Mouse (Mus musculus) brain, adult 2 months (tissue): ENCODE data around the gene Chrm1.

Experiments used
- DNase-seq: peaks from one replicate; pipeline ENCODE4 v3.0.0; 2011; ENCODE audit warnings: low read depth, low spot score

Gene Chrm1

GRCm38 (mm10) chr19:8663360-8663839 lies at the start of gene Chrm1:
Gene Chrm1 (plus strand): TSS chr19:8663789.
- peak; percentile 67 for DNase-seq

GRCm38 (mm10) chr19:8614343-8614742 lies 49.2 kb upstream of the Chrm1 start:
- DNase-seq: peak; percentile 21

DNA sequence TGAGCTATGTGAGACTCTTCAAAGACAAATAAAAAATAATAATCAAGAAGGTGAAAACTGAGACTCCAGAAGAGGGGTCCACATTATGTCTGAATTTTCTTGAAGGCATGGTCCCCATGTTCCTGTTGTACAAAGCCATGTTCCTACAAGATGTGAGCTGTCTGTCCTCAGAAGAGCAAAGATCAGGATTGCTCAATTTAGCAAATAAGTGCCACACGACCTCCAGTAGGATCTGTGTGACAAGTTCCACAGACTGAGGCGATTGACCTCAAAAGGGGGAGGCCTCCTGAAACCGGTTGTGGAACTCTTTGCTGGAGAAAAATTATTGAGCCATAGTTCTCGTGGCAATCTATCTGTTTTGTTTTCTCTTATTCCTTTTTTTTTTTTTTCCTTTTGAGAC lies 47.3 kb upstream of the Chrm1 start:
- DNase-seq: no peak

GRCm38 (mm10) chr19:8617904-8618303 lies 45.7 kb upstream of the Chrm1 start, which contains the start of gene Slc22a6:
Gene Slc22a6 (plus strand): TSS chr19:8618039.
- DNase-seq: no peak

DNA sequence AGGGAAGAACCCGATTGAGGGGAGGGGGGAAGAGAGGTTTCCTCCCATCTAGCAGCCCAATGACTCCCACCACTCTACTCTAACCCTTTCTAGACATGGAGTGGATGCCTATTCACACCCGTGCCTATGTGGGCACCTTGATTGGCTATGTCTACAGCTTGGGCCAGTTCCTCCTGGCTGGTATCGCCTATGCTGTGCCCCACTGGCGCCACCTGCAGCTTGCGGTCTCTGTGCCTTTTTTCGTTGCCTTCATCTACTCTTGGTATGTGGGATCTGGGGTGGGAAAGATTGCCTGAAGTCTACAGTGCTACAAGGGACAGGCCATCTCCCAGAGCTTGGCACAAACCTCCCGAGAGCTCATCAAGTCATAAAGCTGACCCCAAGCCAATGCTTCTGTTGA lies 42.5 kb upstream of the Chrm1 start:
- no peak for DNase-seq

DNA sequence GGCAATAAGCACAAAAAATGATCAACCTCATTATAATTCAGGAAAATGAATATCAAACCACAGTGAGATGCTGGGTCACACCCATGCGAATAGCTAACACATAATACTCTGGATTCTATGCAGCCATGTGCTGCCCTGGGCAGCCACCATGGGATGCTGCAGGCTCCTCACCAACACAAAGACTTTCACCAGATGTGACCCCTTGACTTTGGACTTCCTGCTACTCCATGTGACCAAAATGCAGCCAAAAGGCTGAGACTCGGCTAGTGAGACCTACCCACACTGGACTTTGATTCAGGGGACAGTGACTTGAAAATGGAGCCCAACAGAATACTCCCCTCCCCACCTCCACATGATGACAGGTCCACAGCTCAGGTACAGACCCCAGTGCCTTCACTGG lies 33.3 kb upstream of the Chrm1 start:
- no peak for DNase-seq

GRCm38 (mm10) chr19:8630826-8631225 lies 32.8 kb upstream of the Chrm1 start:
- no peak for DNase-seq

GRCm38 (mm10) chr19:8632029-8632428 lies 31.6 kb upstream of the Chrm1 start:
- no peak for DNase-seq

DNA sequence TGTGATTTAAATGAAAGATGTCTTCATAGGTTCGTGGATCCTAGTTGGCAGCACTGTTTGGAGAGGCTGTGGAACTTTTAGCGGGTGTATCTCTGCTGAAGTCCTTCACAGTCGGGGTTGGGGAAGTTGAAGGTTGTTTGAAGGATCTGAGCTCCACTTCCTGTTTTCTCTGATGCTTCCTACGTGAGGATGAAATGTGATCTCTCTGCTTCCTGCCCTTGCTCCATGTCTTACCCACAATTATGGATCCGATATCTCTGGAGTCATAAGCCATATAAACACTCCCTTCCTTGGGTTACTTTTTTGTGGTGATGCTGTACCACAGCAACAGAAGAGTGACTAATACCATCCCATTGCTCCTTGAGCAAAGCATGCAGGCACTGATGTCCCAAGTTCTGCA lies 21.5 kb upstream of the Chrm1 start:
- DNase-seq: no peak

GRCm38 (mm10) chr19:8646393-8646792 lies 17.2 kb upstream of the Chrm1 start:
- DNase-seq: no peak

- DNase-seq: no peak
Observed at GRCm38 (mm10) chr19:8655833-8656232, 7.8 kb upstream of the Chrm1 start.

- no peak for DNase-seq
Observed at GRCm38 (mm10) chr19:8656341-8656740, 7.2 kb upstream of the Chrm1 start.

- DNase-seq: peak; percentile 88
Observed at GRCm38 (mm10) chr19:8661821-8662307, 1.7 kb upstream of the Chrm1 start.

DNA sequence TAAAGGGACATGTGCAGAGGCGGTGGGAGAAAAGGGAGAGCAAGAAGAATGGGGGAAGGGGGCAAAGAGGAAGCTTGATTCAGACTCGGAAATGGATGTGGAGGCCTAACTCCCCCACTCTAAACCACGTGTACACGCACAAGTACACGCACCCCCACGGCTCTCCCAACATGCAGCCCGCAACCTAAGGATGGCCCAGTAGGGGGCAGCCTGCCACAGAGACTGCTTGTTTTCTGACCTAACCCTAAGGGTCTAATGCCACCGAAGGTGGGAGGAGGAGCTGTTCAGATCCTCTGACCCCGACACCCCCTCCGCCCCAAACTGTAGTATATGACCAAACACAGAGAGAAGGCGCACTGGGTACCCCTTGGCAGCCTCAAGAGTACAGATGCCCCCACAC lies 1.3 kb upstream of the Chrm1 start:
- DNase-seq: peak; percentile 95

GRCm38 (mm10) chr19:8663911-8664421 lies 377 bp downstream of the Chrm1 start:
- peak; percentile 84 for DNase-seq

GRCm38 (mm10) chr19:8664859-8665258 lies 1.3 kb downstream of the Chrm1 start:
- DNase-seq: peak; percentile 36

DNA sequence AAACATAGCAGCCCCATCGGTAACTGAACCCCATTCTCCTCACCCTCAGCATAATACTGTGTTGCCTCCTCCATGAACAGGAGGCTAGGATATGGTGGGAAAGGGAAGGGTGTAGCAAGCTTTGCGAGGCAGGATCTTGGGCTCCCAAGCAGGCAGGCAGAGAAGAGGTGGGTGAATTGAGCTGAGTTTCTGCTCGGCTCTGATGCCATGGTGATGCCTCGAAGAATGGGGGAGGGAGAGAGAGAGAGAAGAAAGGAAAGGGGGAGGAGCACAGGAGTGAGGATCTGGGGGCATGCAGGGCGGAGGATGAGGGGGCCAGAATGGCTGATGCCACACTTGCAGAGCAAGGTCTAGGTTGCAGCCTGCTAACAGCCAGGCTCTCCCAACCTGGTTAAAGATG lies 2.2 kb downstream of the Chrm1 start:
- peak; percentile 85 for DNase-seq

GRCm38 (mm10) chr19:8672859-8673258 lies 9.3 kb downstream of the Chrm1 start:
- no peak for DNase-seq

DNA sequence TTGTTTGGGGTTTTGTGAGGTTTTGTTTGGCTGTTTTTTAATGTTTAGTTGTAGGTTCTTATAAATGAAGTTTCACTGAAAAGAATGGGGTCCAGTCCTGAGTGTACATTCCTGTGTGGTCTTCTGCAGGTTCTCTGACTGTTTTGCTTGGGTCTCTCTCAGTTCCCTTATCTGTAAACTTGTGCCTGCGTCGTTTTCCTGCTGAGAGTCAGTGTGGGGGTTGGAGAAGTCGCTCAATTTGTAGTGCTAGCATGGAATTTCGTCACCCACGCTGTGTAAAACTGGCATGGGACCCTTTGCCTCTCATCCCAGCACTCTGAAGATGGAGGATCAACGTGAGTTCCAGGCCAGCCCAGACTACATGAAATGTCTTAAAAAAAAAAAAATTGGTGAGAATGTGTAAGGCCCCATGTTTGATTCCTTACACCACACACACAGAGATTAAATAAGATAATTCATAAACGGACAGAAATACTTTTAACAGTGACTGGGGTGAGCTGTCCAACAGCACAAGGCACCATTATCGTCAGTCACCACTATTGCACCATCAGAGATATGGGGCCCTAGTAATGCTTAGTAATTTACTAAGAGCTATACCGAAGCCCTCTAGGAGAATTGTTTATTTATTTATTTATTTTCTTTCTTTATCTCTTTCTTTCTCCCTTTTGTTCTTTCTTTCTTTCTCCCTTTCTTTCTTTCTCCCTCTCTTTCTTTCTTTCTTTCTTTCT lies 9.9 kb downstream of the Chrm1 start:
- no peak for DNase-seq

GRCm38 (mm10) chr19:8679031-8679779 lies 15.6 kb downstream of the Chrm1 start:
- DNase-seq: no peak

DNA sequence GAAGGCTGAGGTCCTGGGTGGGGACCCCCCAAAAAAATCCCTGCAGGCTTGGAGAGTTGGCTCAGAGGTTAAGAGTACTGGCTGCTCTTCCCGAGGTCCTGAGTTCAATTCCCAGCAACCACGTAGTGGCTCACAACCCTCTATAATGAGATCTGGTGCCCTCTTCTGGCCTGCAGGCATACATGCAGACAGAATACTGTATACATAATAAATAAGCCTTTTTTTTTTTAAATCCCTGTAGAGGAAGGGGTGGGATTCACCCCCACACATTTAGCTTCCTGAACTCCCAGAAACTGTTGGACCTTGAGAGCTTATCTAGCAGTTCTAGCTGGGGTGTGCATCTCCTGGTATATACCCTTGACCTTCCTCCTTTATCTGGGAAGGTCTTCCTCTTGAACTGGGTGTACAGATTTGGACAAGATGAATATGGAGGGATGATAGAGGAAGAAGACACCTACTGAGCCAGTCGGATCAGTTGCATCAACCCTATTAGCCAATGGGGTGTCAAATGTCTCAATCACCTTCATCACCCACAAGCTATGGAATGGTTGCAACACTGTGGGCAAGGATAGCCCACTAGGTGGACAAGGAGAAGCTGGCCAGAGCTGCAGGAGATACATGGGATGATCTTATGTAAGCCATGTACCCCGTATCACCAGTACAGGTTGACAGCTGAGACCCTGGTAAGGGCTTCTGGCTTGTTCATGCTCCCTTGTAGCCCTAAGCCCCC lies 18.2 kb downstream of the Chrm1 start:
- DNase-seq: no peak

DNA sequence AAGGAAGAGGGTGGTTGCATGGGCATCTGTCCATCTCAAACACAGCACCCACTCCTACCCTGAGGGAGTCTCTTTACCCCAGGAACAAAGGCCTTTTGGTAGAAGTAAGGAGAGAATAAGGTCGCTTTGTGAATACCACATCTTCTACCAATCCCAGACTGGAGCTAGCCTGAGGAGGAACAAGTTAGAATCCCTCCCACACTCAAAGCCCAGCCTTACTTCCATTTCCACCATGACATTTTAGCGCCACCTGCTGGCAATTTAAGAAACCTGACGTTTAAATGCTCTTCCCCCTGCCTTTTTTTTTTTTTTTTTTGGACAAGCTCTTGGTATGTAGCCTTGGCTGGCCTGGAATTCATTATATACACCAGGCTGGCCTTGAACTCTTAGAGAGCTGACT lies 19.4 kb downstream of the Chrm1 start:
- peak; percentile 95 for DNase-seq
